Mouse (Mus musculus) gonadal fat pad, adult 2 months (tissue): ENCODE results near the gene Tmem217. TPM values are rescaled to one million over a fixed set of nuclear protein-coding genes. Genes with fewer than 3 reads are reported as not detected.
"Not testable (repeated sequence)": the region's sequence is repeated elsewhere in the genome, so short reads cannot be mapped to it uniquely, and the experiment has no call there.

ENCODE experiments used
- DNase-seq: peaks from one replicate; pipeline ENCODE4 v3.0.0-alpha.2; 2012; ENCODE audit warnings: low read depth
- polyA plus RNA-seq: library from polyadenylated mRNA; depleted of rRNA; stranded (reverse); fragments of >200 nt; gene quantifications from 2 replicates; pipeline ENCODE4 v1.2.3, GENCODE M21; 2012

Gene Tmem217
- polyA plus RNA-seq, 1 experiment: 0.81 TPM

GRCm38 (mm10) chr17:29548994-29549393, 3.2 kb downstream of the Tmem217 start:
- DNase-seq: no peak

GRCm38 (mm10) chr17:29548494-29548893, 3.7 kb downstream of the Tmem217 start:
- no peak for DNase-seq

- DNase-seq: no peak
Observed at GRCm38 (mm10) chr17:29545241-29545640, 6.9 kb downstream of the Tmem217 start.

GRCm38 (mm10) chr17:29544064-29544463, 8.1 kb downstream of the Tmem217 start:
- no peak for DNase-seq

- no peak for DNase-seq
Observed at GRCm38 (mm10) chr17:29542831-29543690, 9.1 kb downstream of the Tmem217 start.

- peak; percentile 81 for DNase-seq
Observed at GRCm38 (mm10) chr17:29541419-29541818, 10.8 kb downstream of the Tmem217 start.

- DNase-seq: no peak
Observed at GRCm38 (mm10) chr17:29540426-29540825, 11.8 kb downstream of the Tmem217 start.

- no peak for DNase-seq
Observed at GRCm38 (mm10) chr17:29533866-29534265, 18.3 kb downstream of the Tmem217 start.

GRCm38 (mm10) chr17:29531757-29532384, 20.3 kb downstream of the Tmem217 start:
- DNase-seq: no peak

- DNase-seq: no peak
Observed at GRCm38 (mm10) chr17:29531278-29531677, 20.9 kb downstream of the Tmem217 start.

GRCm38 (mm10) chr17:29530508-29530907, 21.7 kb downstream of the Tmem217 start:
- DNase-seq: no peak

- no peak for DNase-seq
Observed at GRCm38 (mm10) chr17:29528568-29529187, 23.5 kb downstream of the Tmem217 start.

GRCm38 (mm10) chr17:29525613-29526012, 26.6 kb downstream of the Tmem217 start:
- DNase-seq: no peak

- DNase-seq: no peak
Observed at GRCm38 (mm10) chr17:29519731-29520130, 32.5 kb downstream of the Tmem217 start.

- DNase-seq: not testable (repeated sequence)
Observed at GRCm38 (mm10) chr17:29518665-29519064, 33.5 kb downstream of the Tmem217 start.

- no peak for DNase-seq
Observed at GRCm38 (mm10) chr17:29514435-29514834, 37.8 kb downstream of the Tmem217 start.

- DNase-seq: no peak
Observed at GRCm38 (mm10) chr17:29513044-29513730, 39.0 kb downstream of the Tmem217 start.

GRCm38 (mm10) chr17:29510691-29511090, 41.5 kb downstream of the Tmem217 start:
- no peak for DNase-seq

- DNase-seq: no peak
Observed at GRCm38 (mm10) chr17:29508927-29509608, 43.1 kb downstream of the Tmem217 start.

- no peak for DNase-seq
Observed at GRCm38 (mm10) chr17:29503700-29504099, 48.5 kb downstream of the Tmem217 start.
